Mouse (Mus musculus): Measurements from ENCODE around the gene Rtl3. TPM values are rescaled to one million over a fixed set of nuclear protein-coding genes. Genes with fewer than 3 reads are reported as not detected.

Rtl3 gene
- polyA plus RNA-seq (2012) = not detected in 2 replicates

GRCm38 (mm10) chrX:106840409-106840808, at the start of gene Rtl3:
Rtl3 (minus strand) TSS chrX:106840644.

Other genes starting within 250 kb of the Rtl3 start
- gene Cysltr1, start 237.0 kb downstream of the Rtl3 start, polyA plus RNA-seq (2012) = 0.05 and 0.10 TPM in 2 replicates
- not detected in 2 replicates for gene Lpar4, start 80.0 kb upstream of the Rtl3 start, polyA plus RNA-seq (2012)
- gene P2ry10, start 247.8 kb upstream of the Rtl3 start, polyA plus RNA-seq (2012) = 0.15 and 0.22 TPM in 2 replicates